Mouse (Mus musculus): ENCODE measurements around the gene Bri3.

Bri3 gene

GRCm38 (mm10) chr5:144243901-144244487, at the start of gene Bri3:
Gene Bri3 (plus strand): TSS chr5:144244437.
- DNase-seq (ENCODE audit: low spot score), result no peak

- DNase-seq (ENCODE audit: low spot score), result no peak
Measured at GRCm38 (mm10) chr5:144195567-144195966, 48.7 kb upstream of the Bri3 start.

GRCm38 (mm10) chr5:144200616-144201015, 43.6 kb upstream of the Bri3 start:
- DNase-seq (ENCODE audit: low spot score), result no peak

- no peak for DNase-seq (ENCODE audit: low spot score)
Measured at GRCm38 (mm10) chr5:144202430-144202829, 41.8 kb upstream of the Bri3 start.

GRCm38 (mm10) chr5:144203398-144203959, 40.8 kb upstream of the Bri3 start:
- DNase-seq (ENCODE audit: low spot score), result no peak

GRCm38 (mm10) chr5:144204303-144204702, 39.9 kb upstream of the Bri3 start:
- no peak for DNase-seq (ENCODE audit: low spot score)

- DNase-seq (ENCODE audit: low spot score), result no peak
Measured at GRCm38 (mm10) chr5:144204911-144205310, 39.3 kb upstream of the Bri3 start.

- no peak for DNase-seq (ENCODE audit: low spot score)
Measured at GRCm38 (mm10) chr5:144206069-144206468, 38.2 kb upstream of the Bri3 start.

- no peak for DNase-seq (ENCODE audit: low spot score)
Measured at GRCm38 (mm10) chr5:144207478-144207877, 36.8 kb upstream of the Bri3 start.

- no peak for DNase-seq (ENCODE audit: low spot score)
Measured at GRCm38 (mm10) chr5:144214453-144214852, 29.8 kb upstream of the Bri3 start.

GRCm38 (mm10) chr5:144215992-144216391, 28.2 kb upstream of the Bri3 start:
- no peak for DNase-seq (ENCODE audit: low spot score)

- DNase-seq (ENCODE audit: low spot score), result no peak
Measured at GRCm38 (mm10) chr5:144218061-144218460, 26.2 kb upstream of the Bri3 start.

- DNase-seq (ENCODE audit: low spot score), result no peak
Measured at GRCm38 (mm10) chr5:144219306-144219705, 24.9 kb upstream of the Bri3 start.

GRCm38 (mm10) chr5:144219936-144220335, 24.3 kb upstream of the Bri3 start:
- no peak for DNase-seq (ENCODE audit: low spot score)

GRCm38 (mm10) chr5:144221305-144221704, 22.9 kb upstream of the Bri3 start:
- DNase-seq (ENCODE audit: low spot score), result no peak

GRCm38 (mm10) chr5:144222811-144223502, 21.3 kb upstream of the Bri3 start:
- no peak for DNase-seq (ENCODE audit: low spot score)

- peak; percentile 91 for DNase-seq (ENCODE audit: low spot score)
Measured at GRCm38 (mm10) chr5:144223503-144223862, 20.8 kb upstream of the Bri3 start, which contains the start of gene Tecpr1. Gene Tecpr1 (minus strand): TSS chr5:144223615.

- DNase-seq (ENCODE audit: low spot score), result no peak
Measured at GRCm38 (mm10) chr5:144223899-144224816, 20.1 kb upstream of the Bri3 start.

GRCm38 (mm10) chr5:144226220-144226619, 18.0 kb upstream of the Bri3 start:
- DNase-seq (ENCODE audit: low spot score), result no peak

- DNase-seq (ENCODE audit: low spot score), result no peak
Measured at GRCm38 (mm10) chr5:144230216-144230615, 14.0 kb upstream of the Bri3 start.

- no peak for DNase-seq (ENCODE audit: low spot score)
Measured at GRCm38 (mm10) chr5:144231410-144231809, 12.8 kb upstream of the Bri3 start.

GRCm38 (mm10) chr5:144232531-144232930, 11.7 kb upstream of the Bri3 start:
- DNase-seq (ENCODE audit: low spot score), result no peak

Data from testis, postnatal 14 days (tissue).